In genomic region chr1:71893636-71894035, GRCm38 (mm10) we compare ENCODE assay signal across 12 mouse cellular contexts.
DNase-seq lines count a peak whose midpoint lies in the region; ATAC-seq and TF ChIP-seq lines count a peak whose summit lies in the region.
"Had no signal": no experiment of that assay in that cellular context is flagged by ENCODE, and none has a peak within 500 bp of the region (broad histone marks: within the 10 kb centered on the region; RNA-seq: fewer than 3 reads in every experiment).

No protein-coding gene starts in this region.

- no peaks in the 10 kb centered on the region for H3K9me3 ChIP-seq in lung, postnatal 0 days (ENCODE audit: low read length)
- no peaks in the 10 kb centered on the region for H3K9me3 ChIP-seq in midbrain, embryonic 16.5 days (replicated peaks; ENCODE audit: control insufficient read depth, low read length, poor library complexity, severe bottlenecking)
- H3K9me3 ChIP-seq: forebrain, embryonic 13.5 days had no signal

- no peak overlapping the region for H3K9ac ChIP-seq in lung, postnatal 0 days (replicated peaks; ENCODE audit: low read depth)
- no peak overlapping the region for H3K9ac ChIP-seq in midbrain, embryonic 16.5 days (ENCODE audit: low read depth, low read length)
- H3K9ac ChIP-seq: forebrain, embryonic 13.5 days had no signal

- no peak overlapping the region for H3K27ac ChIP-seq in lung, postnatal 0 days (ENCODE audit: low read length)
- H3K27ac ChIP-seq in midbrain, embryonic 16.5 days (ENCODE audit: low read length) = no peak overlapping the region
- H3K27ac ChIP-seq: forebrain, embryonic 13.5 days had no signal

- TF ChIP-seq EP300 in lung, postnatal 0 days (IDR thresholded peaks at IDR 0.05) = peak; percentile 97

- ATAC-seq in granulocyte monocyte progenitor cell, adult 5-6 weeks (replicated peaks; ENCODE audit: poor library complexity, severe bottlenecking) = peak; percentile 52
- ATAC-seq in lung, postnatal 0 days = peak; percentile 98
- ATAC-seq in midbrain, embryonic 16.5 days = no peak
- ATAC-seq: forebrain, embryonic 13.5 days had no signal

- no peaks in the 10 kb centered on the region for H3K27me3 ChIP-seq in lung, postnatal 0 days (replicated peaks; ENCODE audit: insufficient read depth, low read length)
- no peaks in the 10 kb centered on the region for H3K27me3 ChIP-seq in midbrain, embryonic 16.5 days (ENCODE audit: control insufficient read depth, insufficient read depth, low read depth, low read length)
- H3K27me3 ChIP-seq: forebrain, embryonic 13.5 days had no signal

- intact Hi-C loops in heart, postnatal 25 days (cut with DNase I) = no loop called here

- no peak overlapping the region for H3K4me3 ChIP-seq in lung, postnatal 0 days (ENCODE audit: low read depth, low read length)
- H3K4me3 ChIP-seq in midbrain, embryonic 16.5 days (ENCODE audit: low read depth, low read length) = no peak overlapping the region
- H3K4me3 ChIP-seq: forebrain, embryonic 13.5 days had no signal

- peak; percentile 17 to 26 for DNase-seq in heart, adult 18-20 months
- DNase-seq in heart, postnatal 25 days (ENCODE audit: low spot score) = no peak
- peak; percentile 92 for DNase-seq in NIH3T3 (ENCODE audit: low read depth)
- peak; percentile 95 for DNase-seq in lung, postnatal 0 days (ENCODE audit: low spot score)
- DNase-seq in retina, postnatal 1 day = no peak
- DNase-seq in ovary, postnatal 14 days (ENCODE audit: low spot score) = no peak
- DNase-seq: right cerebral cortex, postnatal 14 days; thymus, adult 18-20 months had no signal

- peaks cover 9% of the 10 kb centered on the region; the same call in 1 of the 2 replicates for H3K4me1 ChIP-seq in lung, postnatal 0 days (ENCODE audit: insufficient read depth, low read depth, low read length)
- H3K4me1 ChIP-seq in midbrain, embryonic 16.5 days (ENCODE audit: control insufficient read depth, insufficient read depth, low read length) = peaks cover 7% of the 10 kb centered on the region; the same call in 1 of the 2 replicates
- H3K4me1 ChIP-seq: forebrain, embryonic 13.5 days had no signal

- H3K36me3 ChIP-seq in lung, postnatal 0 days (ENCODE audit: insufficient read depth, low read length) = no peaks in the 10 kb centered on the region
- no peaks in the 10 kb centered on the region for H3K36me3 ChIP-seq in midbrain, embryonic 16.5 days (ENCODE audit: control insufficient read depth, insufficient read depth, low read length)

- 3% methylated on average over 5 of the region's 5 CpGs for WGBS in lung, postnatal 0 days
- 79% methylated on average over 5 of the region's 5 CpGs for WGBS in midbrain, embryonic 16.5 days

- no peak overlapping the region for H3K4me2 ChIP-seq in lung, postnatal 0 days (replicated peaks; ENCODE audit: low read depth, low read length)
- no peak overlapping the region for H3K4me2 ChIP-seq in midbrain, embryonic 16.5 days (ENCODE audit: low read length)
- H3K4me2 ChIP-seq: forebrain, embryonic 13.5 days; liver, embryonic 11.5 days had no signal

- no peak for TF ChIP-seq CTCF in lung, postnatal 0 days (IDR thresholded peaks at IDR 0.05)

Comparison
In these comparisons a context has a peak if more than half of its experiments do, and no peak if none do; other contexts are left out.
1. DNase-seq: peak in heart, adult 18-20 months (2 of 2), NIH3T3 (single experiment) and lung, postnatal 0 days (single experiment); none in heart, postnatal 25 days (single experiment), retina, postnatal 1 day (single experiment) and ovary, postnatal 14 days (single experiment).